Mouse (Mus musculus): ENCODE results near the gene Gm10324.
"Not testable (repeated sequence)": the region's sequence is repeated elsewhere in the genome, so short reads cannot be mapped to it uniquely, and the experiment has no call there.

Gm10324 gene

DNA sequence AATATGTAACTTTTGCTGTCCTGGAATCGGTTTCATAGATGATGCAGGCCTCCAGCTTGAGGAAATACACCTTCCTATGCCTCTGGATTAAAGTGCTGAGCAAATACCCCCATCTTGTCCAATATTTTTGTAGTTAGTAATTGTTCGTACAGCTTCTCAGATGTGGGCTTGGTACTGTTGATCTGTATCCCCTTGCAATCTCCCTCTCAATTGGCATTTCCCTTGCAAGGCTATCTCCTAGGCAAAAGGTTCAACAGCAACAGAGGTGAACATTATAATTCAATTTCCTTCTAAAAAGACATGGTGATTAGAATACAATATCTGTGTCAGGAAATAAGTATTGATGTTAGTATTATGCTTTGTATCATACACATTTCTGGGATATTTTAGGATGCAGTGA is at the start of gene Gm10324:
TSS of gene Gm10324 (plus strand) at position 301 of the 400 bp plus-strand sequence.
- CTCF ChIA-PET: not testable (repeated sequence)

More for the DNA sequence above, at the start of gene Gm10324:
- POLR2A ChIA-PET: not testable (repeated sequence)
